Mouse (Mus musculus) intestine, postnatal 0 days (tissue): ENCODE data around the gene Sgsm3. TPM values are rescaled to one million over a fixed set of nuclear protein-coding genes. Genes with fewer than 3 reads are reported as not detected.

ENCODE experiments used
- ATAC-seq: fragments of 200-750 bp; cut with Nextera tagmentation; 2 replicates; pipeline ENCODE4 v1.8.0; 2017; ENCODE audit warnings: mild to moderate bottlenecking, moderate TSS enrichment, moderate library complexity
- H3K27ac ChIP-seq: fragments of 300-500 bp; sonication (generic); 2 replicates; pipeline ENCODE4 v1.5.1; 2014; ENCODE audit warnings: mild to moderate bottlenecking, low read depth, low read length, moderate library complexity
- H3K27me3 ChIP-seq: fragments of 300-500 bp; sonication (generic); replicated peaks from 2 replicates; pipeline ENCODE4 v1.6.1; 2014; ENCODE audit warnings: low read length, mixed read lengths; ENCODE audit not compliant: control insufficient read depth, insufficient read depth
- H3K36me3 ChIP-seq: fragments of 300-500 bp; sonication (generic); 2 replicates; pipeline ENCODE4 v1.6.1; 2014; ENCODE audit warnings: mild to moderate bottlenecking, moderate library complexity; ENCODE audit not compliant: control insufficient read depth, insufficient read depth
- H3K4me1 ChIP-seq: fragments of 300-500 bp; sonication (generic); replicated peaks from 2 replicates; pipeline ENCODE4 v1.6.1; 2014; ENCODE audit warnings: antibody characterized with exemption, low read length, mixed read lengths; ENCODE audit not compliant: control insufficient read depth, insufficient read depth
- H3K4me2 ChIP-seq: fragments of 300-500 bp; sonication (generic); replicated peaks from 2 replicates; pipeline ENCODE4 v1.6.1; 2014; ENCODE audit warnings: low read depth, mild to moderate bottlenecking, moderate library complexity
- H3K4me3 ChIP-seq: fragments of 300-500 bp; sonication (generic); 2 replicates; pipeline ENCODE4 v1.5.1; 2014; ENCODE audit warnings: low read depth, low read length
- H3K9ac ChIP-seq: fragments of 300-500 bp; sonication (generic); 2 replicates; pipeline ENCODE4 v1.6.1; 2014; ENCODE audit warnings: mild to moderate bottlenecking, low read depth, low read length
- H3K9me3 ChIP-seq: fragments of 300-500 bp; sonication (generic); 2 replicates; pipeline ENCODE4 v1.6.1; 2016; ENCODE audit warnings: mixed run types; ENCODE audit not compliant: control insufficient read depth
- CTCF ChIP-seq: sonication (generic); IDR thresholded peaks from 2 replicates; pipeline ENCODE4 v1.5.1; 2016; ENCODE audit warnings: low read depth, mild to moderate bottlenecking, control low read depth, antibody characterized with exemption, moderate library complexity
- WGBS: fragments of 180-500 bp; shearing (Covaris S2); extraction: QIAGEN DNeasy Blood & Tissue Kit; methylation state at CpG from one replicate; pipeline ENCODE4 v1.1.7; 2014; 5-methylcytosine and 5-hydroxymethylcytosine counted together
- polyA plus RNA-seq: library from polyadenylated mRNA; unstranded; fragments of >200 nt; fragmentation: Nextera tagmentation; extraction: Ambion mirVana; gene quantifications from 2 replicates; pipeline ENCODE4 v1.2.1, GENCODE M21; 2015

Gene Sgsm3
- polyA plus RNA-seq, 1 experiment from 2014 or later, result 13.4 TPM

DNA sequence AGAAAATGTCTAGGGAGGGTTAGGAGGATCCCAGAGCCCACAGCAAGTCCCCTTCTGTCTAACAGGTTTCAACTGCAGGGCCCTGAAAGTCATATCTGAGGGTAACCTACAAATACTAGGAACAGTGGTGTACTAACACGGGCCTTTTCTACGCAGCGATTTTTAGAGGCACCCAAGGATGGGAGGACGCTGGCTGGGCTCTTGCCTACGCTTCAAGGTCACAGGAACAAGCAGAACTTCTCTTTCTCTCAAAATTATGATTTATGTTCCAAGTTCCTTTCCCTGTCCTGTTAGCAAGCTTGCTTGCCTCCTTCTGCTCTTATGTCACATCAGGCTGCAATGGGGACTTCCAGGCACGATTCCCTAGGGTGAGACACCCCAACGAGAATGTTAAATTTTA is 68.5 kb downstream of the Sgsm3 start:
- ATAC-seq, result no peak
- Histone ChIP-seq H3K4me1 (no peaks in the 10 kb centered on the region; the same call in none of the 2 replicates), H3K9ac (no peak overlapping the region), H3K36me3 (peaks cover 4% of the 10 kb centered on the region; the same call in 1 of the 2 replicates), H3K27me3 (no peaks in the 10 kb centered on the region), H3K27ac (no peak overlapping the region), H3K9me3 (no peaks in the 10 kb centered on the region), H3K4me3 (no peak overlapping the region), H3K4me2 (no peak overlapping the region)
- no peak for TF ChIP-seq CTCF
- 85% methylated on average over 7 of the region's 7 CpGs for WGBS

DNA sequence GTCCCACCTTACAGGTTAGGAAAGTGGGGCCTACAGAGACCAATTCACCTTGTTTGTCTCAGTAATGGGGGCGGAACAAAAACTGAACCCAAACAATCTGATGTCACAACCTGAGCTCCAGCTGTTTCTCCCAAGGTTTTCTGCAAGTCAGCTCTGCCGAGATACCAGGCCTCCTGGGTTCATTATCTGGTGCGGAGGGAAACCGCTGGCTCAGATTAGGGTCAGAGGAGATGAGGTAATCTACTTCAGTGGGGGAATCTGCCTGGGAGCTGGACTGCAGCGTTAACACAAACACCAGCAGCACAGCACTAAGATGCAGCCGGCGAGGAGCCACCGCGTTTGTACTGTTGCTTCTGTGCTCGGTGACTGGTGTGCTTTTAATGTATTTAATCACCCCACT is 69.9 kb downstream of the Sgsm3 start:
- no peak overlapping the region for H3K9ac ChIP-seq
- WGBS, result 46% methylated on average over 10 of the region's 10 CpGs
- no peaks in the 10 kb centered on the region; the same call in 1 of the 2 replicates for H3K4me1 ChIP-seq
- no peaks in the 10 kb centered on the region for H3K27me3 ChIP-seq
- peaks cover 4% of the 10 kb centered on the region; the same call in 1 of the 2 replicates for H3K36me3 ChIP-seq
- ATAC-seq, result no peak
- no peak overlapping the region for H3K4me3 ChIP-seq
- no peak overlapping the region for H3K4me2 ChIP-seq
- TF ChIP-seq CTCF, result no peak
- no peaks in the 10 kb centered on the region for H3K9me3 ChIP-seq
- H3K27ac ChIP-seq, result no peak overlapping the region

DNA sequence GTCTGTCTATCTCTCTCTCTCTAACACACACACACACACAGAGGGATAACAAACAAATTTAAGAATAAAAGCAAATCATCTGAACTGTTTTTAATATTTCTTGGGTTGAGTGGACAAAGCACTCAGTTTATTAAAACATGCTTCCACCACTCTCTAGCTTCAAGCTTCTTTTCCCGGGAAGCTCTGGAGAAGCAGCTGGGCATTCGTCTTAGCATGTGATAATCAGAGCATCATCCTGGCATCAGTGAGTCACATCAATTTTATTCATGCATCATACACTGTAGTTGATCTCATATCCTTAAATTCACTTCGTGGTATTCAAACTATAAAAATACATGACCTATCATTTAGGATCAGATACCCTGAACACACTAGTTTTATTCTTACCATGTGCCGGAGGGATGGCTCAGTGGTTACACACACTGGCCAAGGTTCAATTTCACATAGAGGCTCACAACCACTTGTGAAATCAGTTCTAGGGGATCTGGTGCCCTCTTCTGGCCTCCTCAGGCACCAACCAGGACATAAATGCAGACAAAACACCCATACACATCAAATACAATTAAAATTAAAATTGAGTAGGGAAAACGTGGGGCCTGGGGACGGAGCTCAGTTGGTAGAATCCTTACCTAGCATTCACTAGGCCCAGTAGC is 72.0 kb downstream of the Sgsm3 start:
- no peak overlapping the region for H3K4me3 ChIP-seq
- H3K9ac ChIP-seq, result no peak overlapping the region
- H3K27ac ChIP-seq, result no peak overlapping the region
- H3K4me1 ChIP-seq, result no peaks in the 10 kb centered on the region
- H3K9me3 ChIP-seq, result no peaks in the 10 kb centered on the region
- H3K36me3 ChIP-seq, result peaks cover under 1% of the 10 kb centered on the region; the same call in 1 of the 2 replicates
- H3K27me3 ChIP-seq, result no peaks in the 10 kb centered on the region
- 67% methylated on average over 6 of the region's 6 CpGs for WGBS
- ATAC-seq, result peak; percentile 53; the same call in 1 of the 2 replicates
- TF ChIP-seq CTCF, result peak; percentile 87
- H3K4me2 ChIP-seq, result no peak overlapping the region

DNA sequence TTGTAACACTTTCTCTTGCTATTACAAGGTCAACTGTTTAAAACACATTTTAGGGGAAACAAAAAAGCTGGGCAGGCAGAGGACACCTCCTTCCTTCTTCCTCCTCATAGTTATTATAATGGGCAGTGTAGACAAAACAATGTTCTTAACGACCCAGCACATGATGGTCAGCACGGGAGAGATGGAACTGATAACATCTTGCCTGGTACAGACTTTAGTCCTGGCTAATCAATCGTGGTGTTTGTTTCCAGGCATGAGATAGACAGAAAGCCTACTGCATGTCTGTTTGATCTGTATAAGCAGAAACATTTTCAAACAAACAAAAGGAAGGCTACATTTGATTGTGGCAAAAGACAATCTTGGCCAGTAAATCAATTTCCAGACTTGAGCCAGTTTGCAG is 72.9 kb downstream of the Sgsm3 start:
- no peaks in the 10 kb centered on the region for H3K36me3 ChIP-seq
- ATAC-seq, result no peak
- H3K4me3 ChIP-seq, result no peak overlapping the region
- WGBS, result 11% methylated on average over 3 of the region's 3 CpGs
- H3K4me2 ChIP-seq, result no peak overlapping the region
- no peaks in the 10 kb centered on the region for H3K4me1 ChIP-seq
- TF ChIP-seq CTCF, result no peak
- no peaks in the 10 kb centered on the region for H3K9me3 ChIP-seq
- no peak overlapping the region for H3K27ac ChIP-seq
- H3K9ac ChIP-seq, result no peak overlapping the region
- no peaks in the 10 kb centered on the region for H3K27me3 ChIP-seq

DNA sequence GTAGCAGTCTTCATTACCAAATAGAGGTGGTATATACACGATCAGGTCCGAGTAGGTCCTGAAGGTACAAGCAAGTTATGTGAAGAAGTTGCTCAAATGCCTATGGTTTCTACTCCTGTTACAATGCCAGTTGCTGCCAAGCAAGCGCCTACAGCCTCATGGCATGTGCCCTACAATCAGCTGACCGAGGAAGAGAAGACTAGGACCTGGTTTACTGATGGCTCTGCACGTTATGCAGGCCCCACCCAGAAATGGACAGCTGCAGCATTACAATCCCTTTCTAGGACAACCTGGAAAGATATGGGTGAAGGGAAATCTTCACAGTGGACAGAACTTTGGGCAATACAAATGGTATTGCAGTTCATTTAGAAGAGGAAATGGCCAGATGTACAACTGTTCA is 74.9 kb downstream of the Sgsm3 start:
- H3K36me3 ChIP-seq, result no peaks in the 10 kb centered on the region
- H3K9ac ChIP-seq, result no peak overlapping the region
- TF ChIP-seq CTCF, result no peak
- no peak overlapping the region for H3K27ac ChIP-seq
- ATAC-seq, result no peak
- H3K4me1 ChIP-seq, result no peaks in the 10 kb centered on the region
- no peak overlapping the region for H3K4me3 ChIP-seq
- WGBS, result 87% methylated on average over 5 of the region's 5 CpGs
- no peaks in the 10 kb centered on the region for H3K27me3 ChIP-seq
- H3K9me3 ChIP-seq, result no peaks in the 10 kb centered on the region
- H3K4me2 ChIP-seq, result no peak overlapping the region

DNA sequence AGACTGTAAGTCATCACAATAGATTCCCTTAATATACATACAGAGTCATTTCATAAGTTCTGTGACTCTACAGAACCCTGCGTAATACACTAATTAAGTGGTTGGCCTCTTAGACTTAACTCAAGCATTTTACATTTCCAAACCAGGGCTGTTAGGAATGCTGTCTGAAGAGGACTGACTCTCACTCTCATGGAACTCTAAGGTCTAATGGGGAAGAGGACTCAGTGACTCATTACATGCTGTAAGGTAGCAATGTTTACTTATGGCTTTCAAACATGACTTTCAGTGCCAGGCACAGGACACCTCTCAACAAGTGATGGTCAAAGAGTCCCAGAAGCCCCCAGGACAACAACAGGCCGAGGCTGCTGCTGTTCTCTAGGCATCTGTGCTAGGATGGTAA is 77.9 kb downstream of the Sgsm3 start:
- no peaks in the 10 kb centered on the region for H3K27me3 ChIP-seq
- no peak overlapping the region for H3K4me3 ChIP-seq
- H3K9me3 ChIP-seq, result no peaks in the 10 kb centered on the region
- peak; percentile 36 for ATAC-seq
- no peaks in the 10 kb centered on the region for H3K4me1 ChIP-seq
- H3K36me3 ChIP-seq, result no peaks in the 10 kb centered on the region
- TF ChIP-seq CTCF, result no peak
- H3K27ac ChIP-seq, result no peak overlapping the region
- H3K4me2 ChIP-seq, result no peak overlapping the region
- H3K9ac ChIP-seq, result no peak overlapping the region
- WGBS, result 89% methylated on average over 2 of the region's 2 CpGs
